Mouse (Mus musculus) urinary bladder, postnatal 4 days (tissue): ENCODE results near the gene Pxdn.
A peak's percentile ranks its signal among the peaks of the same experiment; 100 is the strongest.

Experiments
- DNase-seq, 2 experiments: peaks; one replicate each; pipeline ENCODE4 v3.0.0; 2021 to 2022; ENCODE audit warnings: low spot score in 2 of 2

The Pxdn gene

GRCm38 (mm10) chr12:29937308-29937707 is at the start of gene Pxdn:
Gene Pxdn, plus strand, starts transcription at chr12:29937608.
- DNase-seq = no peak

- DNase-seq = no peak
Measured at GRCm38 (mm10) chr12:29894669-29895068, 42.7 kb upstream of the Pxdn start.

GRCm38 (mm10) chr12:29897533-29898085 is 39.8 kb upstream of the Pxdn start:
- no peak for DNase-seq

- no peak for DNase-seq
Measured at GRCm38 (mm10) chr12:29904101-29904874, 33.1 kb upstream of the Pxdn start.

- DNase-seq = peak in 1 of 2 experiments; percentile 28
Measured at GRCm38 (mm10) chr12:29907056-29907455, 30.4 kb upstream of the Pxdn start.

GRCm38 (mm10) chr12:29916139-29916538 is 21.3 kb upstream of the Pxdn start:
- no peak for DNase-seq

GRCm38 (mm10) chr12:29916807-29917206 is 20.6 kb upstream of the Pxdn start:
- no peak for DNase-seq

- no peak for DNase-seq
Measured at GRCm38 (mm10) chr12:29920298-29920697, 17.1 kb upstream of the Pxdn start.

- DNase-seq = no peak
Measured at GRCm38 (mm10) chr12:29921481-29921880, 15.9 kb upstream of the Pxdn start.

- peak in 1 of 2 experiments; percentile 62 for DNase-seq
Measured at GRCm38 (mm10) chr12:29926896-29927295, 10.5 kb upstream of the Pxdn start.

GRCm38 (mm10) chr12:29930591-29930990 is 6.8 kb upstream of the Pxdn start:
- no peak for DNase-seq

- DNase-seq = no peak
Measured at GRCm38 (mm10) chr12:29932951-29933350, 4.5 kb upstream of the Pxdn start.

- no peak for DNase-seq
Measured at GRCm38 (mm10) chr12:29933501-29933900, 3.9 kb upstream of the Pxdn start.

- DNase-seq = no peak
Measured at GRCm38 (mm10) chr12:29934120-29934581, 3.3 kb upstream of the Pxdn start.

- DNase-seq = peak; percentile 71 to 72
Measured at GRCm38 (mm10) chr12:29937851-29938375, 505 bp downstream of the Pxdn start.

GRCm38 (mm10) chr12:29938376-29939041 is 1.1 kb downstream of the Pxdn start:
- peak; percentile 65 to 72 for DNase-seq

GRCm38 (mm10) chr12:29939261-29939671 is 1.9 kb downstream of the Pxdn start:
- DNase-seq = peak in 1 of 2 experiments; percentile 38

- DNase-seq = no peak
Measured at GRCm38 (mm10) chr12:29942435-29942834, 5.0 kb downstream of the Pxdn start.

GRCm38 (mm10) chr12:29944650-29945049 is 7.2 kb downstream of the Pxdn start:
- no peak for DNase-seq

GRCm38 (mm10) chr12:29945182-29945743 is 7.9 kb downstream of the Pxdn start:
- no peak for DNase-seq

GRCm38 (mm10) chr12:29951043-29951442 is 13.6 kb downstream of the Pxdn start:
- no peak for DNase-seq

GRCm38 (mm10) chr12:29951485-29951884 is 14.1 kb downstream of the Pxdn start:
- no peak for DNase-seq
